Comparison of ENCODE assay signal across 28 mouse cellular contexts in the genomic region with DNA sequence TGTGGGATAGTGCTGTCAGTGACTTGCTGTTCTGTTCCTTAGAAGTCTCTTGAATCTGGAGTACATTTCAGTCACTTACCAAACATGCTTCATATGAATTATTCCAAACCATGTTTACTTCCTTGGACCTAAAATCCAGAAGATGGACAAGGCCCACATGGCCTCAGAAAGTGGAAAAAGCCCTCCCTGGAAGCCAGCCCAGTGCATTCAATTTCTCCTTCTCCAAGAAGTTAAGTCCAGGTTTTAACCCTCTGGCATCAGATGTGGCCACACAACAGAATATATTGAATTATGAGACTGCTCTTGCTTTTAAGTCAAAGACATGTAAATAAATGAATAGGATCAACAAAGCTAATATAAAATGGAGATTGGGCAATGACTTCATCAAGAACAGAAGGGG.
"Had no signal": no experiment of that assay in that cellular context is flagged by ENCODE, and none has a peak within 500 bp of the region (broad histone marks: within the 10 kb centered on the region; RNA-seq: fewer than 3 reads in every experiment).

No protein-coding gene starts in this region.

- DNase-seq: cerebellum, adult 2 months; cerebellum, adult 8-10 months; cerebellum, adult 9-10 months; cerebellum, adult 9-11 months; cerebellum, postnatal 10 days; cerebellum, postnatal 14 days; cerebellum, postnatal 25 days; cerebellum, postnatal 36 days; embryo, embryonic 11 days; forebrain, postnatal 0 days; gastrocnemius, adult 2 months; gastrocnemius, postnatal 10 days; gastrocnemius, postnatal 14 days; gastrocnemius, postnatal 25 days; gastrocnemius, postnatal 36 days; heart, adult 11 months; heart, adult 18-20 months; heart, adult 2 months had no signal

- ATAC-seq: forebrain, embryonic 13.5 days; forebrain, embryonic 14.5 days; forebrain, embryonic 15.5 days; forebrain, embryonic 16.5 days; forebrain, postnatal 0 days had no signal

- H3K9ac ChIP-seq: embryonic facial prominence, embryonic 12.5 days; embryonic facial prominence, embryonic 13.5 days; embryonic facial prominence, embryonic 15.5 days; forebrain, embryonic 12.5 days; forebrain, embryonic 13.5 days; forebrain, embryonic 15.5 days; forebrain, postnatal 0 days had no signal

- H3K36me3 ChIP-seq: embryonic facial prominence, embryonic 12.5 days; embryonic facial prominence, embryonic 13.5 days; embryonic facial prominence, embryonic 15.5 days; forebrain, embryonic 10.5 days; forebrain, embryonic 12.5 days; forebrain, embryonic 15.5 days had no signal

- H3K4me3 ChIP-seq: embryonic facial prominence, embryonic 12.5 days; embryonic facial prominence, embryonic 13.5 days; embryonic facial prominence, embryonic 15.5 days; erythroblast, embryonic 14.5 days; forebrain, embryonic 10.5 days; forebrain, embryonic 12.5 days; forebrain, embryonic 13.5 days; forebrain, embryonic 15.5 days; gastrocnemius, adult 2 months; heart, adult 2 months had no signal

- H3K9me3 ChIP-seq: embryonic facial prominence, embryonic 12.5 days; embryonic facial prominence, embryonic 13.5 days; embryonic facial prominence, embryonic 15.5 days; forebrain, embryonic 10.5 days; forebrain, embryonic 12.5 days; forebrain, embryonic 13.5 days; forebrain, embryonic 15.5 days had no signal

- H3K27me3 ChIP-seq: embryonic facial prominence, embryonic 12.5 days; embryonic facial prominence, embryonic 13.5 days; embryonic facial prominence, embryonic 15.5 days; forebrain, embryonic 12.5 days; forebrain, embryonic 13.5 days; forebrain, embryonic 15.5 days had no signal

- H3K4me1 ChIP-seq: embryonic facial prominence, embryonic 12.5 days; embryonic facial prominence, embryonic 13.5 days; embryonic facial prominence, embryonic 15.5 days; forebrain, embryonic 10.5 days; forebrain, embryonic 12.5 days; forebrain, embryonic 13.5 days; forebrain, embryonic 15.5 days had no signal

- H3K4me2 ChIP-seq: embryonic facial prominence, embryonic 12.5 days; embryonic facial prominence, embryonic 13.5 days; embryonic facial prominence, embryonic 15.5 days; forebrain, embryonic 12.5 days; forebrain, embryonic 13.5 days; forebrain, embryonic 15.5 days had no signal

- H3K27ac ChIP-seq: embryonic facial prominence, embryonic 12.5 days; embryonic facial prominence, embryonic 13.5 days; embryonic facial prominence, embryonic 15.5 days; forebrain, embryonic 10.5 days; forebrain, embryonic 12.5 days; forebrain, embryonic 13.5 days; forebrain, embryonic 15.5 days; gastrocnemius, adult 2 months; heart, adult 2 months had no signal
